Mouse (Mus musculus) hindbrain, embryonic 12.5 days (tissue): ENCODE measurements around the gene Cep83. TPM values are rescaled to one million over a fixed set of nuclear protein-coding genes. Genes with fewer than 3 reads are reported as not detected.

Experiments
- ATAC-seq: fragments of 200-750 bp; cut with Nextera tagmentation; 2 replicates; pipeline ENCODE4 v1.8.0; 2017; ENCODE audit warnings: moderate TSS enrichment; ENCODE audit not compliant: low FRiP score
- H3K27ac ChIP-seq: fragments of 300-500 bp; sonication (generic); 2 replicates; pipeline ENCODE4 v1.5.1; 2016; ENCODE audit warnings: mild to moderate bottlenecking
- H3K27me3 ChIP-seq: fragments of 300-500 bp; sonication (generic); 2 replicates; pipeline ENCODE4 v1.6.1; 2016; ENCODE audit warnings: mild to moderate bottlenecking
- H3K36me3 ChIP-seq: fragments of 300-500 bp; sonication (generic); 2 replicates; pipeline ENCODE4 v1.6.1; 2016; ENCODE audit warnings: mild to moderate bottlenecking
- H3K4me1 ChIP-seq: fragments of 300-500 bp; sonication (generic); 2 replicates; pipeline ENCODE4 v1.6.1; 2016
- H3K4me2 ChIP-seq: fragments of 300-500 bp; sonication (generic); replicated peaks from 2 replicates; pipeline ENCODE4 v1.6.1; 2016; ENCODE audit warnings: mild to moderate bottlenecking
- H3K4me3 ChIP-seq: fragments of 300-500 bp; sonication (generic); 2 replicates; pipeline ENCODE4 v1.5.1; 2016; ENCODE audit warnings: mild to moderate bottlenecking
- H3K9ac ChIP-seq: fragments of 300-500 bp; sonication (generic); 2 replicates; pipeline ENCODE4 v1.6.1; 2016; ENCODE audit warnings: mild to moderate bottlenecking, moderate library complexity
- H3K9me3 ChIP-seq: fragments of 300-500 bp; sonication (generic); replicated peaks from 2 replicates; pipeline ENCODE4 v1.6.1; 2016; ENCODE audit warnings: mild to moderate bottlenecking
- WGBS: fragments of 180-500 bp; shearing (Covaris S2); methylation state at CpG from one replicate; pipeline ENCODE4 v1.1.7; 2016; 5-methylcytosine and 5-hydroxymethylcytosine counted together
- polyA plus RNA-seq: library from polyadenylated mRNA; unstranded; fragments of >200 nt; fragmentation: Nextera tagmentation; extraction: Ambion mirVana; gene quantifications from 2 replicates; pipeline ENCODE4 v1.2.1, GENCODE M21; 2016

The Cep83 gene
- polyA plus RNA-seq, 1 experiment from 2014 or later = 27.2 TPM

GRCm38 (mm10) chr10:94835874-94836273 lies 147.4 kb downstream of the Cep83 start:
- H3K27ac ChIP-seq = no peak overlapping the region
- H3K9ac ChIP-seq = no peak overlapping the region
- no peak overlapping the region for H3K4me2 ChIP-seq
- no peaks in the 10 kb centered on the region for H3K9me3 ChIP-seq
- H3K4me1 ChIP-seq = no peaks in the 10 kb centered on the region
- H3K4me3 ChIP-seq = no peak overlapping the region
- WGBS = 85% methylated on average over 9 of the region's 9 CpGs
- ATAC-seq = no peak
- 0 out of 2 replicates have a peak, but pooled peaks cover 10% of the 10 kb centered on the region for H3K36me3 ChIP-seq
- H3K27me3 ChIP-seq = no peaks in the 10 kb centered on the region
